Mouse (Mus musculus): ENCODE results near the gene Ube2d1. TPM values are rescaled to one million over a fixed set of nuclear protein-coding genes. Genes with fewer than 3 reads are reported as not detected.
A peak's percentile ranks its signal among the peaks of the same experiment; 100 is the strongest.

Ube2d1 gene
- total RNA-seq (2021): 10 to 100 TPM; 41.5 to 42.2 TPM
- long read RNA-seq, experiment 1, transcript Ube2d1-201 (7 exons, 1,431 nt): major isoform, 34 of 36 reads
- long read RNA-seq, experiment 1, partial matches to known transcripts: 1 of 36 reads
- long read RNA-seq, experiment 1, other reads (novel, unspliced or antisense): 1 of 36 reads
- long read RNA-seq, experiment 2, transcript Ube2d1-201 (7 exons, 1,431 nt): major isoform, 19 of 21 reads
- long read RNA-seq, experiment 2, partial matches to known transcripts: 1 of 21 reads
- long read RNA-seq, experiment 2, other reads (novel, unspliced or antisense): 1 of 21 reads

- intact Hi-C loops (cut with DNase I): no loop called here
- peak; percentile 90 to 91 for DNase-seq
Observed at GRCm38 (mm10) chr10:71285126-71285580, at the start of gene Ube2d1. Ube2d1 (minus strand) TSS chr10:71285262.

- intact Hi-C loops (cut with DNase I): no loop called here
- DNase-seq: no peak
Observed at GRCm38 (mm10) chr10:71332859-71333258, 47.8 kb upstream of the Ube2d1 start.

GRCm38 (mm10) chr10:71332376-71332775 lies 47.3 kb upstream of the Ube2d1 start:
- intact Hi-C loops (cut with DNase I): no loop called here
- no peak for DNase-seq

GRCm38 (mm10) chr10:71331908-71332307 lies 46.8 kb upstream of the Ube2d1 start:
- intact Hi-C loops (cut with DNase I): no loop called here
- DNase-seq: no peak

- intact Hi-C loops (cut with DNase I): no loop called here
- DNase-seq: no peak
Observed at GRCm38 (mm10) chr10:71330070-71330469, 45.0 kb upstream of the Ube2d1 start.

- intact Hi-C loops (cut with DNase I): no loop called here
Observed at GRCm38 (mm10) chr10:71329295-71329694, 44.2 kb upstream of the Ube2d1 start.

GRCm38 (mm10) chr10:71328870-71329269 lies 43.8 kb upstream of the Ube2d1 start:
- intact Hi-C loops (cut with DNase I): no loop called here
- DNase-seq: no peak

More at GRCm38 (mm10) chr10:71329295-71329694, 44.2 kb upstream of the Ube2d1 start:
- DNase-seq: no peak

- no peak for DNase-seq
- intact Hi-C loops (cut with DNase I): no loop called here
Observed at GRCm38 (mm10) chr10:71328382-71328781, 43.3 kb upstream of the Ube2d1 start.

GRCm38 (mm10) chr10:71327386-71327785 lies 42.3 kb upstream of the Ube2d1 start:
- intact Hi-C loops (cut with DNase I): loop anchor here (1.0 kb wide), 1 partner anchor 74 kb away; no protein-coding TSS in a partner anchor
- DNase-seq: no peak

GRCm38 (mm10) chr10:71326789-71327188 lies 41.7 kb upstream of the Ube2d1 start:
- intact Hi-C loops (cut with DNase I): loop anchor here (1.0 kb wide), 1 partner anchor 75 kb away; no protein-coding TSS in a partner anchor
- DNase-seq: peak; percentile 71 to 81

- no peak for DNase-seq
- intact Hi-C loops (cut with DNase I): no loop called here
Observed at GRCm38 (mm10) chr10:71326123-71326522, 41.1 kb upstream of the Ube2d1 start.

- intact Hi-C loops (cut with DNase I): no loop called here
- no peak for DNase-seq
Observed at GRCm38 (mm10) chr10:71323669-71324068, 38.6 kb upstream of the Ube2d1 start.

- intact Hi-C loops (cut with DNase I): no loop called here
- DNase-seq: no peak
Observed at GRCm38 (mm10) chr10:71316497-71316896, 31.4 kb upstream of the Ube2d1 start.

GRCm38 (mm10) chr10:71316056-71316455 lies 31.0 kb upstream of the Ube2d1 start:
- intact Hi-C loops (cut with DNase I): no loop called here
- DNase-seq: no peak

- intact Hi-C loops (cut with DNase I): no loop called here
- DNase-seq: no peak
Observed at GRCm38 (mm10) chr10:71314596-71314995, 29.5 kb upstream of the Ube2d1 start.

GRCm38 (mm10) chr10:71310288-71310687 lies 25.2 kb upstream of the Ube2d1 start:
- DNase-seq: no peak
- intact Hi-C loops (cut with DNase I): no loop called here

GRCm38 (mm10) chr10:71308199-71308598 lies 23.1 kb upstream of the Ube2d1 start:
- intact Hi-C loops (cut with DNase I): no loop called here
- no peak for DNase-seq

GRCm38 (mm10) chr10:71306759-71307158 lies 21.7 kb upstream of the Ube2d1 start:
- DNase-seq: no peak
- intact Hi-C loops (cut with DNase I): no loop called here

- peak in 1 of 2 experiments; percentile 48 for DNase-seq
- intact Hi-C loops (cut with DNase I): no loop called here
Observed at GRCm38 (mm10) chr10:71306190-71306589, 21.1 kb upstream of the Ube2d1 start.

GRCm38 (mm10) chr10:71302490-71302889 lies 17.4 kb upstream of the Ube2d1 start:
- DNase-seq: no peak
- intact Hi-C loops (cut with DNase I): no loop called here

GRCm38 (mm10) chr10:71300161-71300560 lies 15.1 kb upstream of the Ube2d1 start:
- intact Hi-C loops (cut with DNase I): no loop called here
- DNase-seq: no peak

- no peak for DNase-seq
Observed at GRCm38 (mm10) chr10:71293245-71293644, 8.2 kb upstream of the Ube2d1 start.

More at GRCm38 (mm10) chr10:71293245-71293644, 8.2 kb upstream of the Ube2d1 start:
- intact Hi-C loops (cut with DNase I): no loop called here

Data from heart, postnatal 14 days (tissue).